Mouse (Mus musculus) ES-Bruce4 (cell line): ENCODE data around the gene Rgs21.

ENCODE experiments used
- CTCF ChIP-seq: IDR thresholded peaks from one replicate; pipeline ENCODE4 v1.8.1; 2011; ENCODE audit warnings: low read depth, low read length
- EP300 ChIP-seq: IDR thresholded peaks from 2 replicates; pipeline ENCODE4 v1.6.1; 2011; ENCODE audit warnings: low read depth, low read length; ENCODE audit not compliant: insufficient read depth
- POLR2A ChIP-seq: IDR thresholded peaks from one replicate; pipeline ENCODE4 v1.8.1; 2011; ENCODE audit warnings: low read length; ENCODE audit not compliant: insufficient read depth

- TF ChIP-seq CTCF (no peak), POLR2A (no peak), EP300 (no peak)
These were observed 79.1 kb downstream of the Rgs21 start for GRCm38 (mm10) chr1:144488223-144488835.
